Comparison of ENCODE assay signal across 9 mouse cellular contexts in genomic region chr9:64174341-64174740, GRCm38 (mm10). TPM values are rescaled to one million over a fixed set of nuclear protein-coding genes. Genes with fewer than 3 reads are reported as not detected.
DNase-seq lines count a peak whose midpoint lies in the region; ATAC-seq and TF ChIP-seq lines count a peak whose summit lies in the region.
"Had no signal": no experiment of that assay in that cellular context is flagged by ENCODE, and none has a peak within 500 bp of the region (broad histone marks: within the 10 kb centered on the region; RNA-seq: fewer than 3 reads in every experiment).

No protein-coding gene starts in this region.

- peak overlapping the region; percentile 97 for H3K4me3 ChIP-seq in left cerebral cortex, adult 2 months
- peak overlapping the region; percentile 96 for H3K4me3 ChIP-seq in embryonic facial prominence, embryonic 15.5 days (replicated peaks)
- H3K4me3 ChIP-seq in limb, embryonic 11.5 days (ENCODE audit: low read depth, low read length) = peak overlapping the region; percentile 97
- peak overlapping the region; percentile 73 for H3K4me3 ChIP-seq in neural tube, embryonic 14.5 days (ENCODE audit: low read depth, low read length)

- peak overlapping the region; percentile 94 for H3K9ac ChIP-seq in embryonic facial prominence, embryonic 15.5 days
- H3K9ac ChIP-seq in limb, embryonic 11.5 days (ENCODE audit: low read length) = peak overlapping the region; percentile 89
- H3K9ac ChIP-seq in neural tube, embryonic 14.5 days (replicated peaks; ENCODE audit: low read depth, low read length) = peak overlapping the region; percentile 59; the same call in 1 of the 2 replicates

- ATAC-seq in embryonic facial prominence, embryonic 15.5 days (ENCODE audit: insufficient number of reproducible peaks, low FRiP score, low TSS enrichment, low read depth) = no peak
- ATAC-seq in limb, embryonic 11.5 days (ENCODE audit: insufficient number of reproducible peaks, low FRiP score, low TSS enrichment, low read depth) = no peak
- ATAC-seq in neural tube, embryonic 14.5 days (ENCODE audit: low read depth) = no peak
- no peak for ATAC-seq in monocyte, adult 5-6 weeks (replicated peaks; ENCODE audit: insufficient number of reproducible peaks, low FRiP score, low TSS enrichment, poor library complexity, severe bottlenecking)

- no peaks in the 10 kb centered on the region for H3K9me3 ChIP-seq in embryonic facial prominence, embryonic 15.5 days (replicated peaks)
- H3K9me3 ChIP-seq in limb, embryonic 11.5 days (ENCODE audit: control insufficient read depth, low read length) = no peaks in the 10 kb centered on the region
- no peaks in the 10 kb centered on the region for H3K9me3 ChIP-seq in neural tube, embryonic 14.5 days (ENCODE audit: control insufficient read depth, low read length)

- no peak for TF ChIP-seq CTCF in left cerebral cortex, adult 2 months (IDR thresholded peaks at IDR 0.05)

- no peak for DNase-seq in left cerebral cortex, adult 2 months (ENCODE audit: extremely low spot score in 1 of 2, low spot score in 2 of 2)
- DNase-seq in left cerebral cortex, postnatal 10 days (ENCODE audit: extremely low spot score in 1 of 2, low spot score in 2 of 2) = no peak
- no peak for DNase-seq in limb, embryonic 11.5 days (ENCODE audit: low spot score)
- no peak for DNase-seq in cerebellum, postnatal 14 days
- no peak for DNase-seq in frontal cortex, postnatal 36 days (ENCODE audit: low spot score in 2 of 2)
- DNase-seq: lung, postnatal 10 days had no signal

- intact Hi-C loops in left cerebral cortex, adult 2 months (cut with DNase I) = loop anchor here (10.0 kb wide), 1 partner anchor 560 kb away; the partner anchor contains the start of gene Rab11a
- intact Hi-C loops in left cerebral cortex, postnatal 10 days (cut with DNase I) = no loop called here

- peak overlapping the region; percentile 75 for H3K4me2 ChIP-seq in embryonic facial prominence, embryonic 15.5 days (replicated peaks)
- H3K4me2 ChIP-seq in limb, embryonic 11.5 days (ENCODE audit: low read depth, severe bottlenecking) = peak overlapping the region; percentile 65
- H3K4me2 ChIP-seq in neural tube, embryonic 14.5 days (ENCODE audit: low read depth, low read length) = peak overlapping the region; percentile 94

- no peaks in the 10 kb centered on the region for H3K27me3 ChIP-seq in embryonic facial prominence, embryonic 15.5 days
- H3K27me3 ChIP-seq in limb, embryonic 11.5 days (ENCODE audit: control insufficient read depth, insufficient read depth, low read length) = no peaks in the 10 kb centered on the region
- no peaks in the 10 kb centered on the region for H3K27me3 ChIP-seq in neural tube, embryonic 14.5 days (ENCODE audit: control insufficient read depth, insufficient read depth, low read length)

- peaks cover 25% of the 10 kb centered on the region for H3K4me1 ChIP-seq in embryonic facial prominence, embryonic 15.5 days
- H3K4me1 ChIP-seq in limb, embryonic 11.5 days (ENCODE audit: control insufficient read depth, insufficient read depth, low read length) = peaks cover 3% of the 10 kb centered on the region; the same call in 1 of the 2 replicates
- peaks cover 14% of the 10 kb centered on the region for H3K4me1 ChIP-seq in neural tube, embryonic 14.5 days (ENCODE audit: control insufficient read depth, insufficient read depth, low read length)

- peaks cover 37% of the 10 kb centered on the region for H3K36me3 ChIP-seq in embryonic facial prominence, embryonic 15.5 days
- peaks cover 24% of the 10 kb centered on the region for H3K36me3 ChIP-seq in limb, embryonic 11.5 days (ENCODE audit: control insufficient read depth, insufficient read depth, low read length)
- H3K36me3 ChIP-seq in neural tube, embryonic 14.5 days (ENCODE audit: control insufficient read depth, insufficient read depth, low read length) = peaks cover 38% of the 10 kb centered on the region

- no peak overlapping the region; the same call in 1 of the 2 replicates for H3K27ac ChIP-seq in left cerebral cortex, adult 2 months
- no peak overlapping the region for H3K27ac ChIP-seq in embryonic facial prominence, embryonic 15.5 days (replicated peaks)
- H3K27ac ChIP-seq in limb, embryonic 11.5 days (replicated peaks; ENCODE audit: low read depth, low read length) = no peak overlapping the region
- no peak overlapping the region for H3K27ac ChIP-seq in neural tube, embryonic 14.5 days (ENCODE audit: low read depth, low read length)

RNA-seq across cellular contexts. Expression of gene Rpl4, which starts 1.2 kb away (rescaled TPM):
- total RNA-seq in left cerebral cortex, adult 2 months (2021) = 100 to 1,000 TPM; 517 to 522 TPM
- 100 to 1,000 TPM; 554 to 592 TPM for total RNA-seq in left cerebral cortex, postnatal 10 days (2021)
- polyA plus RNA-seq in embryonic facial prominence, embryonic 15.5 days (2015; fragmentation: Nextera tagmentation; extraction: Ambion mirVana) = 1,153 and 1,206 TPM in 2 replicates
- 1,355 and 1,360 TPM in 2 replicates for polyA plus RNA-seq in limb, embryonic 11.5 days (2014; fragmentation: Nextera tagmentation; extraction: Ambion mirVana)
- polyA plus RNA-seq in neural tube, embryonic 14.5 days (2014; fragmentation: Nextera tagmentation; extraction: Ambion mirVana) = 628 and 681 TPM in 2 replicates
- total RNA-seq in monocyte, adult 5-6 weeks (2017) = 1,464 to 1,635 TPM (median 1,516 TPM) in 3 replicates

RNA-seq across cellular contexts. Expression of gene Zwilch, which starts 1.4 kb away (rescaled TPM):
- 1 to 10 TPM; 3.8 to 4.4 TPM for total RNA-seq in left cerebral cortex, adult 2 months (2021)
- total RNA-seq in left cerebral cortex, postnatal 10 days (2021) = 1 to 10 TPM; 5.1 to 7.1 TPM
- 16.3 and 19.5 TPM in 2 replicates for polyA plus RNA-seq in embryonic facial prominence, embryonic 15.5 days (2015; fragmentation: Nextera tagmentation; extraction: Ambion mirVana)
- polyA plus RNA-seq in limb, embryonic 11.5 days (2014; fragmentation: Nextera tagmentation; extraction: Ambion mirVana) = 36.0 and 41.3 TPM in 2 replicates
- polyA plus RNA-seq in neural tube, embryonic 14.5 days (2014; fragmentation: Nextera tagmentation; extraction: Ambion mirVana) = 6.0 TPM in 2 replicates
- 3.4 to 10.1 TPM (median 7.4 TPM) in 3 replicates for total RNA-seq in monocyte, adult 5-6 weeks (2017)

RNA-seq across cellular contexts. Expression of gene Snapc5, which starts 4.7 kb away (rescaled TPM):
- total RNA-seq in left cerebral cortex, adult 2 months (2021) = 10 to 100 TPM; 20.5 to 21.6 TPM
- 10 to 100 TPM; 19.3 to 19.9 TPM for total RNA-seq in left cerebral cortex, postnatal 10 days (2021)
- 30.2 and 35.3 TPM in 2 replicates for polyA plus RNA-seq in embryonic facial prominence, embryonic 15.5 days (2015; fragmentation: Nextera tagmentation; extraction: Ambion mirVana)
- 27.2 and 28.8 TPM in 2 replicates for polyA plus RNA-seq in limb, embryonic 11.5 days (2014; fragmentation: Nextera tagmentation; extraction: Ambion mirVana)
- 27.9 and 29.0 TPM in 2 replicates for polyA plus RNA-seq in neural tube, embryonic 14.5 days (2014; fragmentation: Nextera tagmentation; extraction: Ambion mirVana)
- 54.0 to 73.0 TPM (median 66.9 TPM) in 3 replicates for total RNA-seq in monocyte, adult 5-6 weeks (2017)

RNA-seq across cellular contexts. Expression of gene Lctl, which starts 57.4 kb away (rescaled TPM):
- total RNA-seq in left cerebral cortex, adult 2 months (2021) = not detected
- total RNA-seq in left cerebral cortex, postnatal 10 days (2021) = not detected
- polyA plus RNA-seq in embryonic facial prominence, embryonic 15.5 days (2015; fragmentation: Nextera tagmentation; extraction: Ambion mirVana) = 0.16 TPM in 1 of 2 replicates, not detected in the other
- not detected in 2 replicates for polyA plus RNA-seq in limb, embryonic 11.5 days (2014; fragmentation: Nextera tagmentation; extraction: Ambion mirVana)
- 0.19 TPM in 1 of 2 replicates, not detected in the other for polyA plus RNA-seq in neural tube, embryonic 14.5 days (2014; fragmentation: Nextera tagmentation; extraction: Ambion mirVana)
- total RNA-seq in monocyte, adult 5-6 weeks (2017) = not detected in 3 replicates
